Mouse (Mus musculus): Measurements from ENCODE around the gene Igtp. TPM values are rescaled to one million over a fixed set of nuclear protein-coding genes. Genes with fewer than 3 reads are reported as not detected.

The Igtp gene
- polyA plus RNA-seq, 1 experiment from 2014 or later: 6.3 TPM

GRCm38 (mm10) chr11:58183579-58183978, 15.8 kb upstream of the Igtp start:
- no peaks in the 10 kb centered on the region for H3K9me3 ChIP-seq (replicated peaks)
- no peak for ATAC-seq
- peaks cover 22% of the 10 kb centered on the region for H3K36me3 ChIP-seq
- no peak overlapping the region for H3K4me3 ChIP-seq
- H3K27ac ChIP-seq: no peak overlapping the region
- H3K27me3 ChIP-seq (replicated peaks): no peaks in the 10 kb centered on the region; the same call in 1 of the 2 replicates
- no peak overlapping the region for H3K9ac ChIP-seq
- 0 out of 2 replicates have a peak, but pooled peaks cover 4% of the 10 kb centered on the region for H3K4me1 ChIP-seq
- WGBS (ENCODE audit: insufficient replicate concordance): 88% methylated on average over 3 of the region's 3 CpGs
- H3K4me2 ChIP-seq: no peak overlapping the region

GRCm38 (mm10) chr11:58189675-58190074, 9.7 kb upstream of the Igtp start:
- 74% methylated on average over 6 of the region's 6 CpGs for WGBS (ENCODE audit: insufficient replicate concordance)
- Histone ChIP-seq H3K9me3 (replicated peaks) (no peaks in the 10 kb centered on the region), H3K4me3 (no peak overlapping the region), H3K27ac (no peak overlapping the region), H3K27me3 (replicated peaks) (no peaks in the 10 kb centered on the region; the same call in 1 of the 2 replicates), H3K36me3 (no peaks in the 10 kb centered on the region), H3K4me1 (peaks cover 10% of the 10 kb centered on the region), H3K9ac (no peak overlapping the region), H3K4me2 (no peak overlapping the region)
- no peak for ATAC-seq

GRCm38 (mm10) chr11:58193326-58193725, 6.0 kb upstream of the Igtp start:
- ATAC-seq: no peak
- no peak overlapping the region for H3K27ac ChIP-seq
- no peaks in the 10 kb centered on the region; the same call in 1 of the 2 replicates for H3K27me3 ChIP-seq (replicated peaks)
- no peak overlapping the region for H3K4me3 ChIP-seq
- H3K36me3 ChIP-seq: no peaks in the 10 kb centered on the region
- H3K9ac ChIP-seq: no peak overlapping the region
- 56% methylated on average over 3 of the region's 3 CpGs for WGBS (ENCODE audit: insufficient replicate concordance)
- H3K4me2 ChIP-seq: no peak overlapping the region
- peaks cover 10% of the 10 kb centered on the region for H3K4me1 ChIP-seq
- H3K9me3 ChIP-seq (replicated peaks): no peaks in the 10 kb centered on the region

- 55% methylated on average over 4 of the region's 4 CpGs for WGBS (ENCODE audit: insufficient replicate concordance)
- Histone ChIP-seq H3K27me3 (replicated peaks) (no peaks in the 10 kb centered on the region), H3K4me2 (no peak overlapping the region), H3K36me3 (no peaks in the 10 kb centered on the region), H3K9ac (no peak overlapping the region), H3K4me3 (no peak overlapping the region), H3K9me3 (replicated peaks) (no peaks in the 10 kb centered on the region), H3K27ac (no peak overlapping the region), H3K4me1 (peaks cover 16% of the 10 kb centered on the region)
- no peak for ATAC-seq
Measured at GRCm38 (mm10) chr11:58193860-58194520, 5.4 kb upstream of the Igtp start.

GRCm38 (mm10) chr11:58198663-58199062, 693 bp upstream of the Igtp start:
- H3K9me3 ChIP-seq (replicated peaks): no peaks in the 10 kb centered on the region
- peak overlapping the region; percentile 89 for H3K4me2 ChIP-seq
- H3K4me3 ChIP-seq: peak overlapping the region; percentile 78
- peaks cover 27% of the 10 kb centered on the region for H3K4me1 ChIP-seq
- no peak for ATAC-seq
- H3K27me3 ChIP-seq (replicated peaks): no peaks in the 10 kb centered on the region
- H3K36me3 ChIP-seq: no peaks in the 10 kb centered on the region
- peak overlapping the region; percentile 89 for H3K27ac ChIP-seq
- peak overlapping the region; percentile 80 for H3K9ac ChIP-seq
- 85% methylated on average over 4 of the region's 4 CpGs for WGBS (ENCODE audit: insufficient replicate concordance)

- no peaks in the 10 kb centered on the region for H3K27me3 ChIP-seq (replicated peaks)
- H3K36me3 ChIP-seq: no peaks in the 10 kb centered on the region
- ATAC-seq: no peak
- peaks cover 22% of the 10 kb centered on the region for H3K4me1 ChIP-seq
- peak overlapping the region; percentile 89 for H3K4me2 ChIP-seq
- peak overlapping the region; percentile 89; the same call in 1 of the 2 replicates for H3K27ac ChIP-seq
- peak overlapping the region; percentile 47 for H3K9ac ChIP-seq
- H3K9me3 ChIP-seq (replicated peaks): no peaks in the 10 kb centered on the region
- WGBS (ENCODE audit: insufficient replicate concordance): 78% methylated on average over 4 of the region's 4 CpGs
- peak overlapping the region; percentile 78 for H3K4me3 ChIP-seq
Measured at GRCm38 (mm10) chr11:58200226-58200625, 870 bp downstream of the Igtp start.

- no peak overlapping the region for H3K27ac ChIP-seq
- no peak overlapping the region for H3K4me3 ChIP-seq
- 78% methylated on average over 12 of the region's 12 CpGs for WGBS (ENCODE audit: insufficient replicate concordance)
- H3K9me3 ChIP-seq (replicated peaks): no peaks in the 10 kb centered on the region
- no peak overlapping the region for H3K9ac ChIP-seq
- no peak overlapping the region for H3K4me2 ChIP-seq
- H3K4me1 ChIP-seq: peaks cover 22% of the 10 kb centered on the region
- ATAC-seq: no peak
- no peaks in the 10 kb centered on the region for H3K27me3 ChIP-seq (replicated peaks)
- no peaks in the 10 kb centered on the region for H3K36me3 ChIP-seq
Measured at GRCm38 (mm10) chr11:58201052-58201451, 1.7 kb downstream of the Igtp start.

GRCm38 (mm10) chr11:58210321-58210886, 11.0 kb downstream of the Igtp start:
- H3K9me3 ChIP-seq (replicated peaks): no peaks in the 10 kb centered on the region
- H3K9ac ChIP-seq: no peak overlapping the region
- no peaks in the 10 kb centered on the region for H3K36me3 ChIP-seq
- H3K4me1 ChIP-seq: peaks cover 45% of the 10 kb centered on the region
- no peaks in the 10 kb centered on the region; the same call in 1 of the 2 replicates for H3K27me3 ChIP-seq (replicated peaks)
- H3K4me2 ChIP-seq: no peak overlapping the region
- no peak for ATAC-seq
- H3K27ac ChIP-seq: peak overlapping the region; percentile 63; the same call in 1 of the 2 replicates
- 67% methylated on average over 1 of the region's 1 CpGs for WGBS (ENCODE audit: insufficient replicate concordance)
- H3K4me3 ChIP-seq: no peak overlapping the region

GRCm38 (mm10) chr11:58211062-58211681, 11.8 kb downstream of the Igtp start:
- H3K4me3 ChIP-seq: no peak overlapping the region
- H3K9me3 ChIP-seq (replicated peaks): no peaks in the 10 kb centered on the region
- peak overlapping the region; percentile 33 for H3K4me2 ChIP-seq
- WGBS (ENCODE audit: insufficient replicate concordance): 17% methylated on average over 9 of the region's 9 CpGs
- 0 out of 2 replicates have a peak overlapping the region, but pooled peaks have one; percentile 23 for H3K9ac ChIP-seq
- H3K4me1 ChIP-seq: peaks cover 52% of the 10 kb centered on the region
- no peak for ATAC-seq
- H3K27ac ChIP-seq: peak overlapping the region; percentile 63
- H3K27me3 ChIP-seq (replicated peaks): no peaks in the 10 kb centered on the region; the same call in 1 of the 2 replicates
- H3K36me3 ChIP-seq: no peaks in the 10 kb centered on the region

GRCm38 (mm10) chr11:58211682-58212067, 12.3 kb downstream of the Igtp start:
- WGBS (ENCODE audit: insufficient replicate concordance): 41% methylated on average over 2 of the region's 2 CpGs
- peak overlapping the region; percentile 33 for H3K4me2 ChIP-seq

DNA sequence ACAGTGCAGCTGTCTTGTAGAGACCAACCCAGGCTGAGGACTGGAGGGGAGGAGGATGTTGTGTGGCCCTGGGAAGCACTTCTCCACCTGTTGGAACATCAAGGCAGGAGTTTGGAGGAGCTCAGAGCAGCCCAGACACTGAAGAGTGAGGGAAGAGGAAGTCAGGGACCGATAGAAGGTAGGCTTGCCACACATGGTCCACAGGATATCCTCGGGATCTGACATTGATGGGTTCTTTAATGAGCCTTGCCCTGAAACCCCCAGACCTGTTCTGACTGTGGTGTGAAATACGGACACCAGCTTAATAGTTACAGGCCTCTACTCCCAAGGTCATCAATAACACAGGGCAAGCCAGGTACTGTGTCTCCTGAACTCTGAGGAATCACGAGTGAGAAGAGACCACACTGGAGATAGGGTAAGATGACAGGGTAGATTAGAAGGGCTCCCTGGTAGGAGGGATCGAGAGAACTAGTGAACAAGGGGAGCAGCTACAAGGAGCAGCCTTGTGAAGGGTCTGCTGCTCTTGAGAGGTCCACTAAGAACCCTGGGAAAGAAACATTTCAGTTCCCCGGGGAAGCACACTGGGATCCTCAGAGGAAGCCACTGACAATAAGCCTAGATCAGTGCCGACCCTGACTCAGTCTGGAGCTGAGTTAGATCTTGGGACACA, 14.5 kb downstream of the Igtp start:
- no peaks in the 10 kb centered on the region for H3K27me3 ChIP-seq (replicated peaks)
- peak overlapping the region; percentile 88 for H3K27ac ChIP-seq
- peak overlapping the region; percentile 82 for H3K9ac ChIP-seq
- H3K9me3 ChIP-seq (replicated peaks): no peaks in the 10 kb centered on the region
- peaks cover 70% of the 10 kb centered on the region for H3K4me1 ChIP-seq
- H3K4me2 ChIP-seq: peak overlapping the region; percentile 81
- ATAC-seq: 0 out of 2 replicates have a peak, but pooled peaks have one; percentile 22
- peak overlapping the region; percentile 75 for H3K4me3 ChIP-seq
- WGBS (ENCODE audit: insufficient replicate concordance): 29% methylated on average over 7 of the region's 7 CpGs
- H3K36me3 ChIP-seq: no peaks in the 10 kb centered on the region

More at GRCm38 (mm10) chr11:58211682-58212067, 12.3 kb downstream of the Igtp start:
- Histone ChIP-seq H3K36me3 (no peaks in the 10 kb centered on the region), H3K27ac (peak overlapping the region; percentile 63), H3K9ac (0 out of 2 replicates have a peak overlapping the region, but pooled peaks have one; percentile 23), H3K4me1 (peaks cover 57% of the 10 kb centered on the region), H3K4me3 (no peak overlapping the region), H3K27me3 (replicated peaks) (no peaks in the 10 kb centered on the region; the same call in 1 of the 2 replicates), H3K9me3 (replicated peaks) (no peaks in the 10 kb centered on the region)
- no peak for ATAC-seq

Data from liver, embryonic 12.5 days (tissue).